Mouse (Mus musculus): ENCODE results near the gene Zfp583.
A peak's percentile ranks its signal among the peaks of the same experiment; 100 is the strongest.

DNA sequence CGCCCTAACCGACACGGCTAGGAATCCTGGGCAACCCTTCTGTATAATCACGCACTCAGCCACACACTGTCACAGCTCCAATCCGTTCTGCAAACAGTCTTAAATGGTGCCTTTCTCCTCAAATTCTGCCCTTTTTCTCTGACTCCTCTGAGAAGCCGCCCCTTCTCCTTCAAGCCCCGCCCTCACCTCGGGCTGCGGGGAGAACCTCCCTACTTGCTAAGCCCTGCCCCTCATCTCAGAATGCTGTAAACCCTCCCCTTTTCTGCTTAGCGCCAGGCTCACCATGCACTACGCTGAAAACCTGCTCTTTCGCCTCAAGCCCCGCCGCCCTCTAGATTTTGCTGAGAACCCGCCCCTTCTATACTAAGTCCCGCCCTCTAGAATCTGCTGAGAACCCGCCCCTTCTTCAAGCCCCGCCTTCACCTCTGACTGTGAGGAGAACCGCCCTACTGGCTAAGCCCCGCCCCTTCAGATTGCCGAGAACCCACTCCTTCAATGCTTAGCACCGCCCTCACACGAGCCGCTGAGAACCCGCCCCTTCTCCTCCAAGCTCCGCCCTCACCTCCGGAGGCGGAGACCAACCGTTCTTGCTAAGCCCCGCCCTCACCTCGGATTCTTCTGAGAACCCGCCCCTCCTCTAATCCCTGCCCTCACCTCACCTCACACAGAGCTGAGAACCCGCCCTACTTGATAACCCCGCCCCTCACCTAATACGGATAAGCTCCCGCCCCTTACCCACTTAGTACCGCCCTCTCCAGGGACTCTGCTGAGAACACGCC lies 31.4 kb upstream of the Zfp583 start:
- TF ChIP-seq CTCF (IDR thresholded peaks at IDR 0.05; ENCODE audit: borderline replicate concordance, insufficient read depth, low read depth, low read length) (no peak), POLR2A (IDR thresholded peaks at IDR 0.05; ENCODE audit: borderline replicate concordance, insufficient read depth, low read length) (peak; percentile 60; the same call in 1 of the 2 replicates)
